Mouse (Mus musculus) heart, embryonic 16.5 days (tissue): ENCODE measurements around the gene Bicd1. TPM values are rescaled to one million over a fixed set of nuclear protein-coding genes. Genes with fewer than 3 reads are reported as not detected.
"Not testable (repeated sequence)": the region's sequence is repeated elsewhere in the genome, so short reads cannot be mapped to it uniquely, and the experiment has no call there.

Experiments
- ATAC-seq: fragments of 200-750 bp; cut with Nextera tagmentation; replicated peaks from 2 replicates; pipeline ENCODE4 v1.8.0; 2017; ENCODE audit warnings: moderate number of reproducible peaks; ENCODE audit not compliant: insufficient read depth, low FRiP score; ENCODE audit errors: extremely low read depth
- H3K27ac ChIP-seq: fragments of 300-500 bp; sonication (generic); 2 replicates; pipeline ENCODE4 v1.5.1; 2014; ENCODE audit warnings: mild to moderate bottlenecking, low read length, control low read depth, moderate library complexity
- H3K27me3 ChIP-seq: fragments of 300-500 bp; sonication (generic); 2 replicates; pipeline ENCODE4 v1.6.1; 2014; ENCODE audit warnings: low read length, mixed read lengths; ENCODE audit not compliant: control insufficient read depth, insufficient read depth
- H3K36me3 ChIP-seq: fragments of 300-500 bp; sonication (generic); 2 replicates; pipeline ENCODE4 v1.6.1; 2014; ENCODE audit not compliant: control insufficient read depth, insufficient read depth
- H3K4me1 ChIP-seq: fragments of 300-500 bp; sonication (generic); 2 replicates; pipeline ENCODE4 v1.6.1; 2014; ENCODE audit warnings: low read length, mixed read lengths; ENCODE audit not compliant: control insufficient read depth, insufficient read depth
- H3K4me2 ChIP-seq: fragments of 300-500 bp; sonication (generic); 2 replicates; pipeline ENCODE4 v1.6.1; 2014; ENCODE audit warnings: low read depth, mild to moderate bottlenecking, control low read depth, low read length
- H3K4me3 ChIP-seq: fragments of 300-500 bp; sonication (generic); 2 replicates; pipeline ENCODE4 v1.5.1; 2014; ENCODE audit warnings: mild to moderate bottlenecking, control low read depth, low read length
- H3K9ac ChIP-seq: fragments of 300-500 bp; sonication (generic); 2 replicates; pipeline ENCODE4 v1.6.1; 2014; ENCODE audit warnings: low read length, control low read depth
- H3K9me3 ChIP-seq: fragments of 300-500 bp; sonication (generic); replicated peaks from 2 replicates; pipeline ENCODE4 v1.6.1; 2016; ENCODE audit warnings: low read length; ENCODE audit not compliant: control insufficient read depth
- WGBS: fragments of 180-500 bp; shearing (Covaris S2); extraction: QIAGEN DNeasy Blood & Tissue Kit; methylation state at CpG from one replicate; pipeline ENCODE4 v1.1.7; 2014; 5-methylcytosine and 5-hydroxymethylcytosine counted together
- polyA plus RNA-seq: library from polyadenylated mRNA; unstranded; fragments of >200 nt; fragmentation: Nextera tagmentation; extraction: Ambion mirVana; gene quantifications from 2 replicates; pipeline ENCODE4 v1.2.1, GENCODE M21; 2015

The Bicd1 gene
- polyA plus RNA-seq, result 5.6 and 5.8 TPM in 2 replicates

DNA sequence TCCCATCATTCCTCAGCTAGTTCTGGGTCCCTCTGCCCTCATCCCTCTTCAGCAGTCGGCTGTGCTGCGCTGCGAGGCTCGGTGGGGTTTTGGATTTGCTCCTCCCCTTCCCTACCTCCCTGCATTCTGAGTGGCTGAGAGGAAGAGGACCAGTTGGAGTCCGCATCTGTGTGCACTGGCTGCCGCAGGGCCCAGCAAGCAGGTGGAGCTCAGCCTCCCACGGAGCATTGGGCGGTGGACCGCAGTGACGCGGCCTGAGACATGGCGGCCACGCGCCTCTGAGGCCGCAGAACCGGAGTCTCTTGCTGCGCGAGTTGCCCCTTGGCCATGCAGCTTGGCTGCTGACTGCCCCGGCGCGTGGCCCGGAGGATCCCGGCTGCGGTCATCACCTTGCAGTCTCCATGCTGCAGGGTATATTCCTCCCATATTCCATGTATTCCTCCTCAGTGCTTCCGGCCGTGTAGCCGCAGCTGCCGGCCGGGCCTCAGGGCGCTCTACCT is at the start of gene Bicd1:
Gene Bicd1, plus strand, starts transcription at position 54 of the 500 bp plus-strand sequence.
- Histone ChIP-seq H3K27ac (peak within 1 kb of the TSS; percentile 51), H3K4me2 (peak within 1 kb of the TSS; percentile 80), H3K27me3 (no peaks in the 10 kb centered on the region), H3K9me3 (no peaks in the 10 kb centered on the region), H3K9ac (peak within 1 kb of the TSS; percentile 72), H3K36me3 (no peaks in the 10 kb centered on the region), H3K4me3 (peak within 1 kb of the TSS; percentile 72), H3K4me1 (peaks cover 11% of the 10 kb centered on the region)
- 0% methylated on average over 30 of the region's 30 CpGs for WGBS
- ATAC-seq, result peak; percentile 97

DNA sequence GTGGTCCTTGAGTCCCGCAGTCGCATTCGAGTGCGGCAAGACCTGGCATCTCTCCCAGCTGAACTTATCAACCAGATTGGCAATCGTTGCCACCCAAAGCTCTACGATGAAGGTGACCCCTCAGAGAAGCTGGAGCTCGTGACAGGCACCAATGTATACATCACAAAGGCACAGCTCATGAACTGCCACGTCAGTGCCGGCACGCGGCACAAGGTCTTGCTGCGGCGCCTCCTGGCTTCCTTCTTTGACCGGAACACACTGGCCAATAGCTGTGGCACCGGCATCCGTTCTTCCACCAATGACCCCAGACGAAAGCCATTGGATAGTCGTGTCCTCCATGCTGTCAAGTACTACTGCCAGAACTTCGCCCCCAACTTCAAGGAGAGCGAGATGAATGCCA is 46.2 kb upstream of the Bicd1 start:
- H3K4me3 ChIP-seq, H3K36me3 ChIP-seq, H3K9ac ChIP-seq, ATAC-seq, H3K27me3 ChIP-seq, H3K27ac ChIP-seq, H3K4me1 ChIP-seq, H3K9me3 ChIP-seq, H3K4me2 ChIP-seq: not testable (repeated sequence)
- 92% methylated on average over 20 of the region's 20 CpGs for WGBS

DNA sequence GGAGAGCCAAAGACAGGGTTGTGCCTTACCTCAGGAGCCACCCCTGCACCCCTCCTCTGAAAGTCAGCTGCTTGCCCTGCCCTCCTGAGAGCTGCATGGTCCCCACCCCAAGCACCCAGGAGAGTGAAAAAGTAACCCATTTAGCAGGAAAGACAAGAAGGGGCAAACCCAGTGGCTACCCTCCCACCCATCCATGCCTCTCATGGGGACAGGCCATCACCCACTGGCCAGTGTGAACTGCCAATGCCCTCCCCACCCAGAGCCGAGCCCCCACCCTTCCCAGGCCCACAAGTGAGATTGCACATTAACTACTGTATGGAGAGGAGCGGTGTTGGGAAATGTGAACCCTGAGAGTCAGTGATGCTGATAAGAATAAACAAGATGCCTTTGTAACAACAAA is 42.7 kb upstream of the Bicd1 start:
- ATAC-seq, H3K4me1 ChIP-seq, H3K36me3 ChIP-seq, H3K9ac ChIP-seq, H3K4me3 ChIP-seq, H3K27me3 ChIP-seq, H3K4me2 ChIP-seq, H3K9me3 ChIP-seq, H3K27ac ChIP-seq: not testable (repeated sequence)
- 68% methylated on average over 2 of the region's 2 CpGs for WGBS

DNA sequence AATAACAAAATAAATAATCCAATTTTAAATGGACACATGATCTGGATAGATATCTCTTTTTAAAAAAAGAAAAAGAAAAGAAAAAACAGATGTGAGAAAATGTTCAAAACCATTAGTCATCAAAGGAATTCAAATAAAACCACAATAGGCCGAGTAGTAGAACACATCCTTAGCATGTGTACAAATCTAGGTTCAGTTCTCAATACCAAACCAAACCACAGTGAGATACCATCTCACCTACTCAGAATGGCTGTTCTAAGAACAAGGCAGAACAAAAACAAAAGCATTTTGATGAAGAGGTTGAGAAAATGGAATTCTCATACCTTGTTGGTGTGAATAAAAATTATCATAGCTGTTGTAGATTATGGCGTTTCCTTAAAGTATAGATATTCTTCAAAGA is 42.3 kb upstream of the Bicd1 start:
- no peak overlapping the region for H3K27ac ChIP-seq
- H3K9ac ChIP-seq, result no peak overlapping the region
- H3K36me3 ChIP-seq, result no peaks in the 10 kb centered on the region
- H3K4me1 ChIP-seq, result no peaks in the 10 kb centered on the region
- no peak overlapping the region for H3K4me2 ChIP-seq
- no peak for ATAC-seq
- H3K9me3 ChIP-seq, result no peaks in the 10 kb centered on the region
- no peak overlapping the region for H3K4me3 ChIP-seq
- H3K27me3 ChIP-seq, result no peaks in the 10 kb centered on the region
- WGBS, result 91% methylated on average over 2 of the region's 2 CpGs

DNA sequence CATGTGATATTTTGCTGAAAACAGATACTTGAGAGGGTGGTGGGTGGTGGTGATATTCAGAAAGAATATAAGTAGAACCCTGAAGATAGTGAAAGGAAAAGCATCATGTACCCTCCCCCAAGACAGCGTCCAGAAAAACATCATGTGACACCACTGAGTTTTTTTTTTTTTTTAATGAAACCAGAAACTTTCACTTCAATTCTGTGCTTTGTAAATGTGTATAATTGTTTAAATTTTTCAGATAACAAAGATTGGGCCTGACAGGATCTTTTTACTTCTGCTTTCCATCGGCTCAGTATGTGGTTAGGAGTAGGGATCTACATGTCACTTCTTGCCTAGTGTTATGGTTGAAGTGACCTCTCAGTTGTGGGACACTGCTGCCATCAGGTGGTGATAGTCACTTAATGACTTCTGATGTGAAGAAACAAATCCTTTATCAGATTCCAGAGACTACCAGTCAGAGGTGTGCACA is 33.7 kb upstream of the Bicd1 start:
- no peaks in the 10 kb centered on the region for H3K4me1 ChIP-seq
- H3K9ac ChIP-seq, result no peak overlapping the region
- H3K36me3 ChIP-seq, result no peaks in the 10 kb centered on the region
- H3K4me2 ChIP-seq, result peak overlapping the region; percentile 18; the same call in 1 of the 2 replicates
- H3K27me3 ChIP-seq, result no peaks in the 10 kb centered on the region
- 34% methylated on average over 2 of the region's 2 CpGs for WGBS
- H3K27ac ChIP-seq, result no peak overlapping the region
- no peaks in the 10 kb centered on the region for H3K9me3 ChIP-seq
- H3K4me3 ChIP-seq, result no peak overlapping the region
- ATAC-seq, result peak; percentile 85

DNA sequence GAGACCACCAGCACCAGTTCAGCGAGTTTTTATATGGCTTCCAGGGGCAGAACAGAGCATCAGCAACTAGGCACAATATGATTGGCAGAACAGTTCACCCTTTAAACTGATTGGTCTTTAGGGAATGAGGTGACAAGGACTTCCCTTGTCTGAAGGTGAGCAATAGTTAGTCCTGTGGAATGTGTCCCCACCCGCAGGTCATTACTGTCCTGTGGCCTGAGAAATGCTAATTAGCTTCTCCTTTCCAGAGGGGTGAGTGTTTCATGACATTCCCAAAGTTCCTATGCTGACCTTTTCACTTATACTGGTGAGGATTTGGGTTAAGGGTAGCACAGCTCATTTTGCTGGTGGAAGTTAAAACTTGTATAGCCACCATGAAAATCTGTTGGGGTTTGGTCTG is 25.2 kb upstream of the Bicd1 start:
- H3K4me1 ChIP-seq, result peaks cover 4% of the 10 kb centered on the region; the same call in 1 of the 2 replicates
- no peak overlapping the region for H3K4me2 ChIP-seq
- H3K9ac ChIP-seq, result no peak overlapping the region
- no peaks in the 10 kb centered on the region for H3K36me3 ChIP-seq
- H3K4me3 ChIP-seq, result no peak overlapping the region
- H3K9me3 ChIP-seq, result no peaks in the 10 kb centered on the region
- no peaks in the 10 kb centered on the region for H3K27me3 ChIP-seq
- 79% methylated on average over 2 of the region's 2 CpGs for WGBS
- no peak for ATAC-seq
- no peak overlapping the region for H3K27ac ChIP-seq

DNA sequence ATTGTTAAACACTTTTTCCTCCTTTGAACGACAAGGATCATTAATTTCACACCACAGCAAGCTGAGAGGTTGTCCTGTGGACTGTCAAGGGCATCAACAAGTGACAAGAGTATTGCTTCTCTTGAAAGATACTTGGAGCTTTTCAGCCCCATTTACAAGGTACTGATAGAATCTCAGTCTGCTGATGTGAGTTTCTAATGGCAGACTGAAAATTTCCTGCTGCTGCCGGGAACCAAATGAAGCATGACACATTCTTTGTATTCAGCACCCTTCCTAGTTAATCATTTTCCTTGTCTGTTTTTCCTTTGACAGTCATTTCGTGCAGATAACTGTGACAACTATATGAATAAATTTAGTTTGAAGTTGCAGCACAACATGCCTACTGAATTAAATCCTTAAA is 22.3 kb upstream of the Bicd1 start:
- no peaks in the 10 kb centered on the region for H3K9me3 ChIP-seq
- H3K27ac ChIP-seq, result no peak overlapping the region
- 21% methylated on average over 3 of the region's 3 CpGs for WGBS
- no peaks in the 10 kb centered on the region for H3K36me3 ChIP-seq
- H3K4me2 ChIP-seq, result no peak overlapping the region
- H3K4me3 ChIP-seq, result no peak overlapping the region
- H3K4me1 ChIP-seq, result peaks cover 4% of the 10 kb centered on the region; the same call in 1 of the 2 replicates
- no peak overlapping the region for H3K9ac ChIP-seq
- ATAC-seq, result no peak
- no peaks in the 10 kb centered on the region for H3K27me3 ChIP-seq

DNA sequence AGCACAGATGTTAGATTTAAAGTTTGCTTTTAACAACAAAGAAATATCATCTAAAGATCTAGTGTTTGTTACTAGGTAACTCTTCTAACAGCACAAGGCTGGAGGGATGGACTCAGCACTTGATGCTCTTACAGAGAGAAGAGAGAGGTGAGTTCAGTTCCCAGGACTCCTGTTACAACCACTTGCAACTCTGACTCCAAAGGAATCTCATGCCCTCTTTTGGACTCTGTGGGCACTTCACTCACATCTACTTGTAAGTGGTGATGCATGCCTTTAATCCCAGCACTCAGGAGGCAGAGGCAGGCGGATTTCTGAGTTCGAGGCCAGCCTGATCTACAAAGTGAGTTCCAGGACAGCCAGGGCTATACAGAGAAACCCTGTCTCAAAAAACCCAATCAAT is 19.1 kb upstream of the Bicd1 start:
- not testable (repeated sequence) for H3K36me3 ChIP-seq, ATAC-seq, H3K4me2 ChIP-seq, H3K4me1 ChIP-seq, H3K9ac ChIP-seq, H3K9me3 ChIP-seq, H3K27me3 ChIP-seq, H3K4me3 ChIP-seq, H3K27ac ChIP-seq
- WGBS, result 76% methylated on average over 2 of the region's 2 CpGs

DNA sequence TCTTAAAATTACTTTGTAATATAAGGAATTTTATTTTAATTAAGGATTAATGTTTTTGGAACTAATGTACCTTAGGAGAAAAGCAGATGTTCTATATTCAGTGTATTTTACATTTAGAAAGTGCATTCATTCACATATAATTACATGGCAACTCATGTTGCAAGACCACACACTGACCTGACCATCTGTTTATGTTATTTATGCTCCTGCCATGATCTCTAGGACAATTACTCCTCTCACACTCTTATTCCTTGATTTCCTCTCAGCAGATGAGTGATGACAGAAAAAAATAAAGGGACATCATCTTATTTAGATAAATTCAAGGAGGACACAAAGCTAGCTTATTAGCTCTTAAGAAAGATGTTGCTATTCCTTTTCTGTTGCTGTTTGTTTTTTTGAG is 9.3 kb upstream of the Bicd1 start:
- H3K27ac ChIP-seq, result no peak overlapping the region
- no peaks in the 10 kb centered on the region for H3K4me1 ChIP-seq
- no peak for ATAC-seq
- H3K9me3 ChIP-seq, result no peaks in the 10 kb centered on the region
- H3K4me2 ChIP-seq, result no peak overlapping the region
- no peak overlapping the region for H3K4me3 ChIP-seq
- no peaks in the 10 kb centered on the region for H3K36me3 ChIP-seq
- no peak overlapping the region for H3K9ac ChIP-seq
- no peaks in the 10 kb centered on the region for H3K27me3 ChIP-seq
